Mouse (Mus musculus): ENCODE results near the gene Plekhs1. TPM values are rescaled to one million over a fixed set of nuclear protein-coding genes. Genes with fewer than 3 reads are reported as not detected.
"Not testable (repeated sequence)": the region's sequence is repeated elsewhere in the genome, so short reads cannot be mapped to it uniquely, and the experiment has no call there.

Gene Plekhs1
- polyA plus RNA-seq, 1 experiment from 2014 or later: not detected

DNA sequence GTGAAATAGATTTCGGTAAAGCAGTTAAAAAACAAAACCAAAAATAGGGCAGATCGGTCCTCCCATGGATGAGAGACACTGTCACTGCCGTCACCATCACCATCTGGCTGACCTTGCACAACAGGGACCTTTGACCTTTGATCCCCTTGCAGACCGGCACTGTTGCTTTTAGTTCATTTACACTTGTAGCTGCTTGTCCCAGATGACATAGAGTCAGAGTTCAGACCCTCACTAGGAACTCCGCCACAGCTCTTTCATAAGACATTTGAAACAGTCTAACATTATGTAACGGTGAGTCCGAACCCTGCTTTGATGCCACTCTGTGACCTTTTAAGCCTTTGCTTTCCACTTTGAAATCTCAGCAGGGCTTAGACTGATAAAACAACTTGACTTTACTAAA, 58.0 kb downstream of the Plekhs1 start:
- no CpG with 5 or more reads among the region's 7 CpGs for WGBS
- not testable (repeated sequence) for H3K4me1 ChIP-seq (replicated peaks; ENCODE audit: control insufficient read depth, insufficient read depth, low read length); ATAC-seq (replicated peaks; ENCODE audit: low FRiP score)

DNA sequence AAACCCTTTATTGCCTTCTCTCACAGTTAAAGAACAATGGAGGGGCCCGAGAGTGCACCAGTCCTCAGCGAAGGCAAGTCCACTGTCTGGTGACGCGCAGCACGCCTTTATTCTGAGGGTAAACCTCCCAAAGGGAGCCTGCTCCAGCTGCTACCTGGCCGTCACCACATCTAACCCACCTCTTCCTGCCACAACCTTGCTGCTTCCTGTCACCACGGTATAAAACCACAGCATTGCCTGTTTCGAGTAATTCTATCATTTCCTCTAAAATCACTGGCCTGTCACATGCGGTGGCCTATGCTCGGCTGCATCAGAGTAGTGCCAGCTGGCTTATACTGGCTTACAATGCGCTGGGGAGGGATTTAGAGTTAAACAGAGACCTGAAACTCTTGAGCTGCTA, 69.1 kb downstream of the Plekhs1 start:
- not testable (repeated sequence) for H3K4me1 ChIP-seq (replicated peaks; ENCODE audit: control insufficient read depth, insufficient read depth, low read length); H3K36me3 ChIP-seq (ENCODE audit: control insufficient read depth, insufficient read depth, low read length); H3K27me3 ChIP-seq (replicated peaks; ENCODE audit: control insufficient read depth, insufficient read depth, low read length); H3K4me3 ChIP-seq (ENCODE audit: low read depth, low read length); H3K9ac ChIP-seq (ENCODE audit: low read depth, low read length); ATAC-seq (replicated peaks; ENCODE audit: low FRiP score); DNase-seq (ENCODE audit: low spot score); H3K4me2 ChIP-seq; H3K9me3 ChIP-seq (ENCODE audit: control insufficient read depth, low read length); H3K27ac ChIP-seq (ENCODE audit: low read depth, low read length)
- WGBS: no CpG with 5 or more reads among the region's 11 CpGs

More for the DNA sequence above, 58.0 kb downstream of the Plekhs1 start:
- H3K27ac ChIP-seq (ENCODE audit: low read depth, low read length); H3K9ac ChIP-seq (ENCODE audit: low read depth, low read length); H3K4me2 ChIP-seq; H3K27me3 ChIP-seq (replicated peaks; ENCODE audit: control insufficient read depth, insufficient read depth, low read length); H3K4me3 ChIP-seq (ENCODE audit: low read depth, low read length); DNase-seq (ENCODE audit: low spot score); H3K36me3 ChIP-seq (ENCODE audit: control insufficient read depth, insufficient read depth, low read length); H3K9me3 ChIP-seq (ENCODE audit: control insufficient read depth, low read length): not testable (repeated sequence)

DNA sequence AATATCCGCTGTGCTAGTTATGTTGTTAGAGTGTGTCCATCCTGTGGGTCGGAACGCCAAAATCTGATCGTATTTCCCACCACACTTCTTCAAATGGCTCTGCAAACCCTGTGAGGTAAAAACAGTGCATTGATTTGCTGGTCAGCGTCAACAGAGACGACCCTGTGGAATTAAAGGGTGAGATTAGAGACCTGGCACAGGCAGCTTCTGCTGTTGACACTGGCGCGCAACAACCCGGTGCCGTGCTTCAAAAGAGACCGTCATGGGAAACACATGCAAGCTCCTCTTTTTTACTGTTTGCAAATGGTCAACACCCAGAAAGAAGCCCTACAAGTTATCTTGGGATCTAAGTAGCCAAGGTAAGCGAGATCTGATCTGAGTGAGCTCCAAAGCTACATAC, 69.8 kb downstream of the Plekhs1 start:
- Histone ChIP-seq H3K9ac (ENCODE audit: low read depth, low read length) (no peak overlapping the region), H3K27me3 (replicated peaks; ENCODE audit: control insufficient read depth, insufficient read depth, low read length) (no peaks in the 10 kb centered on the region), H3K4me2 (no peak overlapping the region), H3K4me3 (ENCODE audit: low read depth, low read length) (no peak overlapping the region), H3K27ac (ENCODE audit: low read depth, low read length) (no peak overlapping the region), H3K9me3 (ENCODE audit: control insufficient read depth, low read length) (no peaks in the 10 kb centered on the region), H3K4me1 (replicated peaks; ENCODE audit: control insufficient read depth, insufficient read depth, low read length) (no peaks in the 10 kb centered on the region), H3K36me3 (ENCODE audit: control insufficient read depth, insufficient read depth, low read length) (peaks cover 10% of the 10 kb centered on the region; the same call in 1 of the 2 replicates)
- 82% methylated on average over 12 of the region's 12 CpGs for WGBS
- DNase-seq (ENCODE audit: low spot score) (no peak), ATAC-seq (replicated peaks; ENCODE audit: low FRiP score) (no peak)

DNA sequence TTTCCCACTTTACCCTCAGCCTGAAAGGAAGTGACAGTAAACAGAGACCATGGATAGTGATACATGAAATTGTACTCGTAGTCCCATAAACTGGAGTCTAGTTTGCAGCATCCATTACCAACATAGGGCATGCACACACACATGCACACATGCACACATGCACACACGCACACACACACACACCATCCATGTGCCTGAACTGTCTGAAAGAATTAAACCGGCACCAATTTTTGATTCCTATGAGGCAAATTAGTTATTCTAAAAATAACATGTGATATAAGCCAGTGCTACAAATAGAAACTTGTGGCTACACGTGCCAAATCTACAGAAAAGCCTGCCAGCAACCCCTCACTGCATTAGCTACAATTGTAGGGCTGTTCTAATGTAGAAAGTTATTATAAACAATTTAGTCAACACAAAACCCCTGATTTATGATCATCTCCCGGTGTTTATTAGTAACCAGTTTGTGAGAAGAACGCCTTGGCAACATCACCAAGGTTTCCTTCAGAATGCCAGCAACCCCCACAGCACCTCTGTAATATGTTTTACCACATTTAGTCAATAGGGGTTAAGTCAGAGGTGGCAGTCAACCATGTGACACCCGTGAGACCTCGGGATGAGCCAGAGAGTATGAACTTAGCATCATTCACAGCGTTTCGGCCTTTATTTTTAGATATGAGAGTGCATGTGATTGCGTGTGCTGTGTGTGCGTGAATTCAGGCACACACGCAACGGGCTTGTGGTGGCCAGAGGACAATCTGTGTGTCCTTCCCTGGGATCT, 72.0 kb downstream of the Plekhs1 start:
- Histone ChIP-seq H3K36me3 (ENCODE audit: control insufficient read depth, insufficient read depth, low read length) (peaks cover 15% of the 10 kb centered on the region; the same call in 1 of the 2 replicates), H3K27me3 (replicated peaks; ENCODE audit: control insufficient read depth, insufficient read depth, low read length) (no peaks in the 10 kb centered on the region), H3K27ac (ENCODE audit: low read depth, low read length) (no peak overlapping the region), H3K4me3 (ENCODE audit: low read depth, low read length) (no peak overlapping the region), H3K4me1 (replicated peaks; ENCODE audit: control insufficient read depth, insufficient read depth, low read length) (no peaks in the 10 kb centered on the region), H3K4me2 (no peak overlapping the region), H3K9ac (ENCODE audit: low read depth, low read length) (no peak overlapping the region), H3K9me3 (ENCODE audit: control insufficient read depth, low read length) (no peaks in the 10 kb centered on the region)
- DNase-seq (ENCODE audit: low spot score) (no peak), ATAC-seq (replicated peaks; ENCODE audit: low FRiP score) (no peak)
- WGBS: 90% methylated on average over 14 of the region's 14 CpGs

DNA sequence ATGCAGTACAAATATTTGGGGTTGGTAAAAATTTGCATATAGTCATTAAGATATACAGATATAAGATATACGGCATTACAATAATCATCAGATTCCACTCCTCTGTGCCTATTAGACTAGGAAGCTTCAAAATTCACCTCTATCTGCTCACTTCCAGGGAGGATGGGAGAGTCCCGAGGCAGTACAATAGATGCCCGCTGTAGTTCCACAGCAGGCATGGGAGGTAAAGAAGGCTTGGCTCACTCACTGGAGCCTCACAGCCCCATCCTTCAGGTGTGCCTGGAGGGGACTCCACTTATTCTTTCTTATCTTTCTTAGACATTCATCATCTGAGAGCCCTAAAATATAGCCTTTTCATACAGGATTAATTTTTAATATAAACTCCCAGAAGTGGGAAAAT, 72.9 kb downstream of the Plekhs1 start:
- H3K4me1 ChIP-seq (replicated peaks; ENCODE audit: control insufficient read depth, insufficient read depth, low read length): no peaks in the 10 kb centered on the region
- peaks cover 15% of the 10 kb centered on the region; the same call in 1 of the 2 replicates for H3K36me3 ChIP-seq (ENCODE audit: control insufficient read depth, insufficient read depth, low read length)
- no peak overlapping the region for H3K4me2 ChIP-seq
- H3K27ac ChIP-seq (ENCODE audit: low read depth, low read length): no peak overlapping the region
- H3K9ac ChIP-seq (ENCODE audit: low read depth, low read length): no peak overlapping the region
- no peaks in the 10 kb centered on the region for H3K27me3 ChIP-seq (replicated peaks; ENCODE audit: control insufficient read depth, insufficient read depth, low read length)
- ATAC-seq (replicated peaks; ENCODE audit: low FRiP score) (no peak), DNase-seq (ENCODE audit: low spot score) (no peak)
- no peaks in the 10 kb centered on the region for H3K9me3 ChIP-seq (ENCODE audit: control insufficient read depth, low read length)
- 86% methylated on average over 3 of the region's 3 CpGs for WGBS
- no peak overlapping the region for H3K4me3 ChIP-seq (ENCODE audit: low read depth, low read length)

DNA sequence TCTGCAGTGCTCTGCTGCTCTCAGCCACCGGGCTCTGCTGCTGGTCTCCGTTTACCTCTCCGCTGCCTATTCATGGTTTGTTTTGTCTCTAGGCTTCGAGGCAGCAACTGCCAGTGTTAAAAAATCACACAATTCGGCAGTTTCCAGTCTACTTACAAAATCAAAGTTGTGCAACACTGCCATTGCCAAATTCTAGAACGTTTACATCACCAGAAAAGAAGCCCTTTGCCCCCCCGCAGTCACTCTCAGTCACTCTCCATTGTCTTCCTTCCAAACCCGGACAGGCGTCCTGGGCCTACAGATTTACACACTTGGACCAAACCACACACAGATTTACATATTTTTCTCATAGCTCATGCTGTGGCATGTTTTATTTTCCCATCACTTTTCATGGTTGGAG, 73.6 kb downstream of the Plekhs1 start:
- H3K4me1 ChIP-seq (replicated peaks; ENCODE audit: control insufficient read depth, insufficient read depth, low read length): no peaks in the 10 kb centered on the region
- no peak overlapping the region for H3K4me2 ChIP-seq
- no peaks in the 10 kb centered on the region for H3K9me3 ChIP-seq (ENCODE audit: control insufficient read depth, low read length)
- 81% methylated on average over 9 of the region's 9 CpGs for WGBS
- no peak for ATAC-seq (replicated peaks; ENCODE audit: low FRiP score)
- H3K9ac ChIP-seq (ENCODE audit: low read depth, low read length): no peak overlapping the region
- H3K27me3 ChIP-seq (replicated peaks; ENCODE audit: control insufficient read depth, insufficient read depth, low read length): no peaks in the 10 kb centered on the region
- H3K4me3 ChIP-seq (ENCODE audit: low read depth, low read length): no peak overlapping the region
- H3K27ac ChIP-seq (ENCODE audit: low read depth, low read length): no peak overlapping the region
- no peak for DNase-seq (ENCODE audit: low spot score)
- peaks cover 16% of the 10 kb centered on the region; the same call in 1 of the 2 replicates for H3K36me3 ChIP-seq (ENCODE audit: control insufficient read depth, insufficient read depth, low read length)

DNA sequence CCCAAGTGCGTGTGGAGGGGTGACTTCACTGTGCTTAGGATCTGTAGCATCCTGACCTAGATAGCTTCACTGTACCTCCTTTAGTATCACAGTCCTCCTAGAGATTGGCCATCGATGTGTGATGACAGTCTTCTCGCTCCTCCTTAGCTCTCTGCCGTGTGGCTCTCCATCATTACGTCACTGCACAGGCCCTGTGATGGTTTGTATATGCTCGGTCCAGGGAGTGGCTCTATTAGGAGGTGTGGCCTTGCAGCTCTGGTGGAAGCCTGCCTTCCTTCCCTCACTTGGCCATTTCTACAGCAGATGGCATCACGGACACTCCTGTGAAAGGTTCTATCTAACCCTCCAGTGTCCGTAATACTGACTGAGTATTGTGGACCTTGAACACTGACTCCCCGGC, 74.3 kb downstream of the Plekhs1 start:
- no peak overlapping the region for H3K27ac ChIP-seq (ENCODE audit: low read depth, low read length)
- H3K4me2 ChIP-seq: no peak overlapping the region
- 90% methylated on average over 9 of the region's 9 CpGs for WGBS
- ATAC-seq (replicated peaks; ENCODE audit: low FRiP score): no peak
- no peak overlapping the region for H3K4me3 ChIP-seq (ENCODE audit: low read depth, low read length)
- H3K27me3 ChIP-seq (replicated peaks; ENCODE audit: control insufficient read depth, insufficient read depth, low read length): no peaks in the 10 kb centered on the region
- no peak overlapping the region for H3K9ac ChIP-seq (ENCODE audit: low read depth, low read length)
- no peaks in the 10 kb centered on the region for H3K4me1 ChIP-seq (replicated peaks; ENCODE audit: control insufficient read depth, insufficient read depth, low read length)
- no peak for DNase-seq (ENCODE audit: low spot score)
- H3K9me3 ChIP-seq (ENCODE audit: control insufficient read depth, low read length): no peaks in the 10 kb centered on the region
- peaks cover 19% of the 10 kb centered on the region; the same call in 1 of the 2 replicates for H3K36me3 ChIP-seq (ENCODE audit: control insufficient read depth, insufficient read depth, low read length)
